Mouse (Mus musculus): ENCODE results near the gene Grip1. TPM values are rescaled to one million over a fixed set of nuclear protein-coding genes. Genes with fewer than 3 reads are reported as not detected.

The Grip1 gene
- polyA plus RNA-seq, 1 experiment from 2014 or later: 0.53 TPM

DNA sequence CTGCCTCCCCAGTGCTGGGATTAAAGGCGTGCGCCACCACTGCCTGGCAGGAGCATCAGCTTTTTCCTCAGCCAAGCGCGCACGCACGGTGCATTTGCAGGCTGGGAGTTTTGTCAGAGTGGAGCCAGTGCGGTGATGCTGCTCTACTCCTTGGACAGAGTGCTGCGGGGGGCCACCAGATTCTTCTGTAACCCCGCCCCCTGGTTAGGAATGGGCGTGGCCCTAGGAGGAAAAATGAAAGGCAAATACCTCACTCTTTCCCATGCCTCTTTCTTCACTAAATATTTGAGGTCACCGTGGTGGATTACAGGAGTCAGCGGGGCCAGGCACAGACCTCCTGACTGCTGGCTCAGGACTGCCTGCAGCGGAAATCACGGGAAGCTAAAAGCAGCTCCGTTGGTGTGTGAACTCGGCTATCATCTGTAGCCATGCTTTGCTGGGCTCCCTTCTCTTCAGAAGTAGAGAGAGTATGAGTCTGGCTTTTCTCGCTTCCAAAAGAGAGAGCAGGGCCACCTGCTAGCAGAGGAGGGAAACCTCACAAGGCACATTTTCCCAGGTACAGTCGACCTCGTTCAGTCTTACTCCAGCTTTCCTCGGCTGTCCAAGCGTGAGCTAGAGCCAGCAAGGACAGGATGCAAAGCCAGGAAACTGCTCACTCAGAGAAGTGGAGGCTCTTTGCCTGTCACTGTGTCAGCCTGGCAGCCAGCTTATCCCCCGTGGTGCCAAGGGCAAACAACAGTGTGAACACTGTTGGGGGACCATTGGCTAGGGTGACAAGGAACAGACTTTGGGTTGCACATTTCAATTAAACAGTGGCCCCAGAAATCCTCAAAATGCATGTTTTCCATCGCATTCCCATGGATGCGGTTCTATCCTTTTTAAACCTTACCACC lies 607.9 kb downstream of the Grip1 start:
- no peaks in the 10 kb centered on the region for H3K9me3 ChIP-seq (replicated peaks)
- no peak overlapping the region for H3K4me3 ChIP-seq (replicated peaks)
- no peaks in the 10 kb centered on the region for H3K4me1 ChIP-seq (replicated peaks)
- no peaks in the 10 kb centered on the region for H3K27me3 ChIP-seq
- ATAC-seq (ENCODE audit: insufficient read depth): no peak
- H3K9ac ChIP-seq: no peak overlapping the region
- 62% methylated on average over 24 of the region's 24 CpGs for WGBS (ENCODE audit: insufficient replicate concordance)
- H3K36me3 ChIP-seq (replicated peaks): no peaks in the 10 kb centered on the region
- H3K27ac ChIP-seq (replicated peaks): no peak overlapping the region
- H3K4me2 ChIP-seq: no peak overlapping the region

DNA sequence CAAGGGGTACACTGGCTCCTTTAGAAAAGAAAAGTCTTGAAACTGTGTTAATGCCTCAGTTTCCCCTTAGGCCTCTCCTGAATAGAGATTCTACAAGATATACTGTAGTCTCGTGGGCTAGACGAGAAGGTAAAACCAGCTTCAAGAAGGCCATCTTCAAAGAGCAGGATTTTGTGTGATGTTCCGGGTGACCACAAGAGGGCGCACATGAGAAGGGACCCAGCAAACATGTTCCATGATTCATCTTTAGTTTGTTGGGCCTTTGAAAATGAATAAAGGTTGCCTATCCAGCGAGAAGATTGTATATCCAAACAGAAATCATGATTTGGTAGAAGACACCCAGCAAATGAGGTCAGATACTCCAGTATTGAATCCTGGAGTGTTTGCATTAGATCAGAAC lies 610.8 kb downstream of the Grip1 start:
- no peaks in the 10 kb centered on the region for H3K27me3 ChIP-seq
- no peaks in the 10 kb centered on the region for H3K4me1 ChIP-seq (replicated peaks)
- no peak overlapping the region for H3K4me3 ChIP-seq (replicated peaks)
- H3K27ac ChIP-seq (replicated peaks): no peak overlapping the region
- no peak overlapping the region for H3K4me2 ChIP-seq
- no peak overlapping the region for H3K9ac ChIP-seq
- WGBS (ENCODE audit: insufficient replicate concordance): 15% methylated on average over 5 of the region's 5 CpGs
- no peak for ATAC-seq (ENCODE audit: insufficient read depth)
- H3K36me3 ChIP-seq (replicated peaks): no peaks in the 10 kb centered on the region
- H3K9me3 ChIP-seq (replicated peaks): no peaks in the 10 kb centered on the region

DNA sequence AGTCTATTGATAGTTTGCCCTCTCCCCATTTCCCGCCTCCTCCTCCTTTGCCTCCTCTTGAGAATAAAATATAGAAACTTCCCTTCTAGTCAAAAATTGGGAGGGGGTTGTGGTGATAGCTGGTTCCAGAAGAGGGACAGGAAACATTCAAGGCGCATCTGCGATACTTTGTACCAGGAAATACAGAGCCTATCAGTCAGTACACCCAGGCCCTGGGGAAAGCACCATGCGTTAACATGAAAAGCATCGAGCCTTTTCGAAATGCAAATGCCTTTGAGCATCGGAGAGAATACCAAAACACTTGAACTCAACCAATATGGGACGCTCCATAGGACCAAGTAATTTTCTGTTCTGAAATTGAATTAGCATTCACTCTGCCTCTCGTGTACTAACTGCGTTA lies 612.7 kb downstream of the Grip1 start:
- no peak overlapping the region for H3K9ac ChIP-seq
- no peak overlapping the region for H3K4me3 ChIP-seq (replicated peaks)
- no peaks in the 10 kb centered on the region for H3K27me3 ChIP-seq
- H3K9me3 ChIP-seq (replicated peaks): no peaks in the 10 kb centered on the region
- no peak overlapping the region for H3K4me2 ChIP-seq
- no peak for ATAC-seq (ENCODE audit: insufficient read depth)
- H3K4me1 ChIP-seq (replicated peaks): no peaks in the 10 kb centered on the region
- H3K27ac ChIP-seq (replicated peaks): no peak overlapping the region
- no peaks in the 10 kb centered on the region for H3K36me3 ChIP-seq (replicated peaks)
- WGBS (ENCODE audit: insufficient replicate concordance): 83% methylated on average over 10 of the region's 10 CpGs

DNA sequence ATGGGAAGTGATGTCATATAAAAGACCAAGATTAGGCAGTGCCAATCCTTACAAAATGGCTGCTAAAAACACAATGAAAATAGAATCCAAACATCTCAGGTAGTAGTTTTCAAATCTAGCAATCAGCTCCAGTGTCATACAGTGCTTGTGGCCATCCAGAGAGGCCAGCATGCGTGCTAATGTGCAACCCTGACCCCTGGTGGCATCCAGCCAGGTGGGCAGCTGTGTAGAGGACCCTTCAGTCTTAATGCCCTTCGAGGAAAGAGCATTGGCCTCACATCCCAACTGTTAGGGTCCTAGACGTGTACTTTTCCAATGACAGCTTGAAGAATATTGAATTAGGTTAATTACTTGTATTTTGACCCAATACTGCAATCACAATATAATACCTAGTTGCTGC lies 624.2 kb downstream of the Grip1 start:
- Histone ChIP-seq H3K36me3 (replicated peaks) (0 out of 2 replicates have a peak, but pooled peaks cover 4% of the 10 kb centered on the region), H3K9ac (no peak overlapping the region), H3K4me3 (replicated peaks) (no peak overlapping the region), H3K4me2 (no peak overlapping the region), H3K9me3 (replicated peaks) (no peaks in the 10 kb centered on the region), H3K4me1 (replicated peaks) (no peaks in the 10 kb centered on the region), H3K27me3 (no peaks in the 10 kb centered on the region), H3K27ac (replicated peaks) (no peak overlapping the region)
- ATAC-seq (ENCODE audit: insufficient read depth): no peak
- WGBS (ENCODE audit: insufficient replicate concordance): 57% methylated on average over 3 of the region's 3 CpGs

DNA sequence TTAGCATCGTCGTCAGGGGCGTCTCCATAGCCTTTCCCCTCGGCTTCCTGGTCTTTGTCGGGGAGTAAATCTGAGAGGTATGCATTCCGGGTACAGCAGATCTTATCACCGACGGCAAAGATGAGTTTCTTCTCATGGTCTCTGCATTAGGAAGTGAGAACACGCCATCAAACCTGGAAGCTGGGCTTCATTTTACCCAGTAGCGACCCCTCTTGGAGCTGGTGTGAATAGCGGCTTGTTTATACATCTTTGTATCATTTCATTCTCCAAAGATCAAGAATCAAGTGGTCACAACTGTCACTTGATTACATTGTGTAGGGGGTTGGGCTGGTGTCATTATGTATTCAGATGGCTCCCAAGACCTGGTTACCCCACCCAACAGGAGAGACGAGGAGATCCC lies 638.9 kb downstream of the Grip1 start:
- no peaks in the 10 kb centered on the region for H3K9me3 ChIP-seq (replicated peaks)
- no peak for ATAC-seq (ENCODE audit: insufficient read depth)
- H3K36me3 ChIP-seq (replicated peaks): peaks cover 81% of the 10 kb centered on the region
- H3K27me3 ChIP-seq: no peaks in the 10 kb centered on the region
- no peak overlapping the region for H3K9ac ChIP-seq
- no peak overlapping the region for H3K4me3 ChIP-seq (replicated peaks)
- H3K27ac ChIP-seq (replicated peaks): no peak overlapping the region
- no peak overlapping the region for H3K4me2 ChIP-seq
- no peaks in the 10 kb centered on the region for H3K4me1 ChIP-seq (replicated peaks)
- 85% methylated on average over 12 of the region's 12 CpGs for WGBS (ENCODE audit: insufficient replicate concordance)

DNA sequence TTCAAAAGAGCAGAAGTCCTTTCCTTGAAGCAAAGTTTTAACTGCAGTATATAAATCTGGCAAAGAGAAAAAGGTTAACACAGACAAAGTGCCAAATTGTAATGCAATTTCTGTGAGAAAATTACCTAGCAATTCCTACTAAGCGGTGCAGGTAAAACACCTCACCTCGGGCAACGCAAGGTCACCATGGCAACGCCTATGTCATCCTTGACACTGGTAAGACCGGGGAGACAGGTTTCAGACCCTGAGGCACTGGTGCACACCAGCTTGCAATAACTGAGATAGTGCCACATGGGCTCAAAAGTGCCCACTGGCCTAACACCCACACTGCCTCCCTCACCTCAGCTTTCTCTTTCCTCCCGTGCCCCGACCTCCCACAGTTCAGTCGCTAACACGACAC lies 641.5 kb downstream of the Grip1 start:
- no peak overlapping the region for H3K4me3 ChIP-seq (replicated peaks)
- no peaks in the 10 kb centered on the region for H3K27me3 ChIP-seq
- 87% methylated on average over 9 of the region's 9 CpGs for WGBS (ENCODE audit: insufficient replicate concordance)
- no peak for ATAC-seq (ENCODE audit: insufficient read depth)
- no peaks in the 10 kb centered on the region for H3K9me3 ChIP-seq (replicated peaks)
- H3K36me3 ChIP-seq (replicated peaks): peaks cover 77% of the 10 kb centered on the region
- no peak overlapping the region for H3K4me2 ChIP-seq
- H3K9ac ChIP-seq: no peak overlapping the region
- H3K4me1 ChIP-seq (replicated peaks): no peaks in the 10 kb centered on the region
- H3K27ac ChIP-seq (replicated peaks): no peak overlapping the region

DNA sequence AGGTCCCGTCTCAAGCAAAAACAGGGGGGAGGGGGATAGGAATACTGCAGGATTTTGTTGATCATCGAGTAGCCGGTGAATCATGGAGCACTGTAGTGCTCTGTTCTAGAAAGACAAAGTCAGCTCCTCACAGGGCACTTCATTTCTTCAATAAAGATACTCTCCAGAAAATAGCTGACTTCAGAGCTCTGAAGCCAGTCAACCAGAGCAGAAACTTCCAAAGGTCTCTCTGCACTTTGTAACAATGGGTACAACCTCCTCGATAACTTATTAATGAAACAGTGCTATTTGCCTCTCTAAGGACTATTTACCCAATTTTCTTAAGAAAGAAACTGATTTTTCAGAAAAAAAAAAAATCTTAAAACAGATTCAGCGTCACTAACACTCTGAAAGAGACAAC lies 642.1 kb downstream of the Grip1 start:
- WGBS (ENCODE audit: insufficient replicate concordance): 89% methylated on average over 5 of the region's 5 CpGs
- Histone ChIP-seq H3K36me3 (replicated peaks) (peaks cover 83% of the 10 kb centered on the region), H3K9ac (no peak overlapping the region), H3K4me1 (replicated peaks) (no peaks in the 10 kb centered on the region), H3K4me3 (replicated peaks) (no peak overlapping the region), H3K9me3 (replicated peaks) (no peaks in the 10 kb centered on the region), H3K27me3 (no peaks in the 10 kb centered on the region), H3K27ac (replicated peaks) (no peak overlapping the region), H3K4me2 (no peak overlapping the region)
- ATAC-seq (ENCODE audit: insufficient read depth): no peak

DNA sequence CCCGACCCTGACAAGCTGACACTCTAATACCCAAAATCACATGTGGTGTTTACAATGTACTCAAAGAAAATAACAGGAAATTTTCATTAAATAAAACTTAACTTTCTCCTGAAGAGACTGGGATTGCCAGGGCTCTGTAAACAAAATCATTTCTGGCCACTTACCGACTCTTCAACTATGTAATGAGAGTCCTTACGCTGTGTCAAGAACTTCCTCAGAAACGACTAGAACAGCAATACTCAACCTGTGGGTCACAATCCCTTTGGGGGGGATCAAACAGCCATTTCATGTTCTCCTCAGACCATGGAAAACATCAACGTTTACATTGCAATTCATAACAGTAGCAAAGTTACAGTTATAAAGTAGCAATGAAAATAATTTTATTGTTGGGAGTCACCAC lies 643.9 kb downstream of the Grip1 start:
- H3K27me3 ChIP-seq: no peaks in the 10 kb centered on the region
- WGBS (ENCODE audit: insufficient replicate concordance): 81% methylated on average over 5 of the region's 5 CpGs

DNA sequence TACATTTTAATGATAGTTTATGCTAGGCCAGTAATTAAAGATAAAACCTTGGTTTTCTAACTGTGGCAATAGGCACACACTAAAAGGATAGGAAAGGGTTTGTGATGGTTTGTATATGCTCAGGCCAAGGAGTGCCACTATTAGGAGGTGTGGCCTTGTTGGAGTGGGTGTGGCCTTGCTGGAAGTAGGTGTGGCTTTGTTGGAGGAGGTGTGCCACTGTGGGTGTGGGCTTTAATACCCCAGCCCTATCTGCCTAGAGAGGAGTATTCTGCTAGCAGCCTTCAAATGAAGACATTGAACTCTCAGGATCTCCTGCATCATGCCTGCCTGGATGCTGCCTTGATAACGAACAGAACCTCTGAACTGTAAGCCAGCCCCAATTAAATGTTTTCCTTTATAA lies 647.2 kb downstream of the Grip1 start:
- whole genome bisulfite sequencing (ENCODE audit: insufficient replicate concordance): 100% methylated on average over 1 of the region's 1 CpGs
- H3K9ac ChIP-seq: no peak overlapping the region
- H3K9me3 ChIP-seq (replicated peaks): no peaks in the 10 kb centered on the region
- H3K27ac ChIP-seq (replicated peaks): no peak overlapping the region
- no peaks in the 10 kb centered on the region for H3K27me3 ChIP-seq
- H3K4me1 ChIP-seq (replicated peaks): no peaks in the 10 kb centered on the region
- H3K4me2 ChIP-seq: no peak overlapping the region
- no peak overlapping the region for H3K4me3 ChIP-seq (replicated peaks)
- peaks cover 81% of the 10 kb centered on the region for H3K36me3 ChIP-seq (replicated peaks)
- no peak for ATAC-seq (ENCODE audit: insufficient read depth)

More for the DNA sequence above, 643.9 kb downstream of the Grip1 start:
- H3K4me1 ChIP-seq (replicated peaks): no peaks in the 10 kb centered on the region
- peaks cover 81% of the 10 kb centered on the region for H3K36me3 ChIP-seq (replicated peaks)
- no peak overlapping the region for H3K27ac ChIP-seq (replicated peaks)
- H3K9me3 ChIP-seq (replicated peaks): no peaks in the 10 kb centered on the region
- no peak overlapping the region for H3K4me3 ChIP-seq (replicated peaks)
- no peak for ATAC-seq (ENCODE audit: insufficient read depth)
- H3K9ac ChIP-seq: no peak overlapping the region
- no peak overlapping the region for H3K4me2 ChIP-seq

DNA sequence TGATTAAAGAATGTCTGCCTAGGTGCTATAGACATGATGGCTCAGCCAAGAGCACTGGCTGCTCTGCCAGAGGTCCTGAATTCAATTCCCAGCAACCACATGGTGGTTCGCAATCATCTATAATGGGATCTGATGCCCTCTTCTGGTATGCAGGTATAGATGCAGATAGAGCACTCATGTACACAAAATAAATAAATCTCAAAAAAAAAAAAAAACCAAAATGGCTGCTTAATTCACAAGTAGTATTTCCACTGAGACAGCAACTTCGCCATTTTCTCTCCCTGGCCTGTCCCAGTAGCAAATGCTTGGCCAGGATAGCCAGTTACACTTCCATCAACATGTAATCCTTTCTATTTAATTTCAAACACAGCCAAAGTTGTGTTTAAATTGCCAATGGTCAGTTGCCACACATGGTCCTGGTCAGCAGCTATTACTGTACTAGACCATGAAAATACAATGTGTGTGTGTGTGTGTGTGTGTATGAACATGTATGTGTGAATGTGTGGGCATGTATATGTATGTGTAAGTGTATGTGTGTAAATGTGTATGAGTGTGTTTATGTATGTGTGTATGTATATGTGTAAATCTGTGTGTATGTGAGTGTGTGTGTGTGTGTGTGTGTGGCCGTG lies 658.2 kb downstream of the Grip1 start:
- Histone ChIP-seq H3K27me3 (no peaks in the 10 kb centered on the region), H3K36me3 (replicated peaks) (peaks cover 39% of the 10 kb centered on the region), H3K4me1 (replicated peaks) (peaks cover 22% of the 10 kb centered on the region), H3K27ac (replicated peaks) (peak overlapping the region; percentile 98), H3K9me3 (replicated peaks) (no peaks in the 10 kb centered on the region), H3K9ac (peak overlapping the region; percentile 84), H3K4me3 (replicated peaks) (peak overlapping the region; percentile 85), H3K4me2 (peak overlapping the region; percentile 79)
- no peak for ATAC-seq (ENCODE audit: insufficient read depth)
- WGBS (ENCODE audit: insufficient replicate concordance): 68% methylated on average over 3 of the region's 3 CpGs

DNA sequence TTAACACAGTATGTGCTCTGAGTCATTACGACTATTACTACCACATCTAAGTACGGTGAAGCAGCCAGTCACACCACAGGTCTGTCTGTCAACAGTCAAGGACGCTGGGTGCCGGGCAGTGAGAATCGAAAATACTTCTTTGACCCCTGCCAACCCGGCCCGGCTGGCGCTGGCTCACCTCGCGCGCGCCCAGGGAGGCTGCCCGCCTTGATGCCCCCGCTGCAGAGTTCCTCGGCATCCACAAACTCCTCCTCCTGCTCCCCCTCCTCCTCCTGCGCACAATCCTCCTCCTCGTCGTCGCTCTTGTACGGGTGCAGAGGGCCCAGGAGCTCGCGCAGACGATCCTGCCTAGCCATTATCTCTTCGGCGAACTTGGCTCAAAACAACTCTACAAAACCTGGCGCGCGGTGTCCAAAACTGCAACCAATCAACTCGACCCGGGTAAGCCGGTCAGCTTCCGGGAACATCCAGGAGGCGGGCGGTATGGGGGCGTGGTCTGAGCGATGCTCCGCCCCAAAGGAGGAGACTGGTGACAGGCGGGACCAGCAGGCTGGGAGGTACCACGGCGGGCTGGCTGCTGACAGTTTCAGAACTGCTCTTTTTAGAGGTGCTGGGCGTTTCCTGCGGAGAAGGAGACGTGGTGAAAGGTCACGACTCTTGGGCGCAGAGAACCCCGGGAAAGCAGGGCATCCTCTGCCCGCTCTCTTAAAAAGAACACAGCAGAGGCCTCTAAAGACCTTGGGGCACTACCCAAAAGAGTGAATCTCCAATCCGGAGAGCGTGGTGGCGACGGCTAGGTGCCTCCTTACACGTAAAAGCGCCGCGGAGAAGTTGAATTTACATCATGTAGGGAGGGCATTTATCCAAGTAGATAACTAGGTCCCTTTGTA lies 659.1 kb downstream of the Grip1 start, which contains the start of gene Helb:
Helb (minus strand) TSS at position 481 of the 890 bp plus-strand sequence.
- Histone ChIP-seq H3K27ac (replicated peaks) (peak within 1 kb of the TSS; percentile 98), H3K27me3 (no peaks in the 10 kb centered on the region), H3K4me1 (replicated peaks) (peaks cover 22% of the 10 kb centered on the region), H3K9ac (peak within 1 kb of the TSS; percentile 84), H3K9me3 (replicated peaks) (no peaks in the 10 kb centered on the region), H3K4me3 (replicated peaks) (peak within 1 kb of the TSS; percentile 85), H3K36me3 (replicated peaks) (peaks cover 30% of the 10 kb centered on the region), H3K4me2 (peak within 1 kb of the TSS; percentile 79)
- ATAC-seq (ENCODE audit: insufficient read depth): peak; percentile 98
- WGBS (ENCODE audit: insufficient replicate concordance): under 1% methylated on average over 55 of the region's 55 CpGs

All from liver, embryonic 15.5 days (tissue).